Mouse (Mus musculus): ENCODE data around the gene Ank2.

Gene Ank2

GRCm38 (mm10) chr3:127225799-127226730 is 273.1 kb downstream of the Ank2 start:
- 3% methylated on average over 26 of the region's 26 CpGs for WGBS

- 9% methylated on average over 16 of the region's 16 CpGs for WGBS
Measured at GRCm38 (mm10) chr3:127225167-127225798, 273.9 kb downstream of the Ank2 start.

GRCm38 (mm10) chr3:127224315-127225166 is 274.6 kb downstream of the Ank2 start:
- WGBS = 47% methylated on average over 13 of the region's 13 CpGs

- 48% methylated on average over 2 of the region's 2 CpGs for WGBS
Measured at GRCm38 (mm10) chr3:127222086-127222485, 277.1 kb downstream of the Ank2 start.

GRCm38 (mm10) chr3:127220859-127221258 is 278.3 kb downstream of the Ank2 start:
- WGBS = 75% methylated on average over 9 of the region's 9 CpGs

- WGBS = 45% methylated on average over 5 of the region's 5 CpGs
Measured at GRCm38 (mm10) chr3:127213534-127213933, 285.6 kb downstream of the Ank2 start.

GRCm38 (mm10) chr3:127211119-127211518 is 288.0 kb downstream of the Ank2 start:
- WGBS = 65% methylated on average over 3 of the region's 3 CpGs

- WGBS = 33% methylated on average over 4 of the region's 4 CpGs
Measured at GRCm38 (mm10) chr3:127210552-127210951, 288.6 kb downstream of the Ank2 start.

- 51% methylated on average over 5 of the region's 5 CpGs for WGBS
Measured at GRCm38 (mm10) chr3:127208871-127209270, 290.3 kb downstream of the Ank2 start.

- WGBS = 53% methylated on average over 5 of the region's 5 CpGs
Measured at GRCm38 (mm10) chr3:127205883-127206434, 293.2 kb downstream of the Ank2 start.

GRCm38 (mm10) chr3:127202484-127203115 is 296.6 kb downstream of the Ank2 start:
- WGBS = 44% methylated on average over 11 of the region's 11 CpGs

GRCm38 (mm10) chr3:127200789-127201188 is 298.4 kb downstream of the Ank2 start:
- WGBS = 83% methylated on average over 3 of the region's 3 CpGs

GRCm38 (mm10) chr3:127199112-127199665 is 300.0 kb downstream of the Ank2 start:
- 71% methylated on average over 9 of the region's 9 CpGs for WGBS

- 77% methylated on average over 7 of the region's 7 CpGs for WGBS
Measured at GRCm38 (mm10) chr3:127198656-127199055, 300.5 kb downstream of the Ank2 start.

GRCm38 (mm10) chr3:127188789-127189128 is 310.4 kb downstream of the Ank2 start:
- 34% methylated on average over 5 of the region's 5 CpGs for WGBS

- 61% methylated on average over 5 of the region's 5 CpGs for WGBS
Measured at GRCm38 (mm10) chr3:127188086-127188788, 310.9 kb downstream of the Ank2 start.

- 47% methylated on average over 2 of the region's 2 CpGs for WGBS
Measured at GRCm38 (mm10) chr3:127187081-127187480, 312.1 kb downstream of the Ank2 start.

GRCm38 (mm10) chr3:127186239-127186638 is 312.9 kb downstream of the Ank2 start:
- WGBS = 93% methylated on average over 3 of the region's 3 CpGs

GRCm38 (mm10) chr3:127183998-127184753 is 315.0 kb downstream of the Ank2 start:
- WGBS = 12% methylated on average over 5 of the region's 5 CpGs

GRCm38 (mm10) chr3:127172697-127173096 is 326.5 kb downstream of the Ank2 start:
- WGBS = 65% methylated on average over 2 of the region's 2 CpGs

Measured in cerebral cortex, adult 2 months (tissue).